Mouse (Mus musculus): ENCODE data around the gene Bod1l. TPM values are rescaled to one million over a fixed set of nuclear protein-coding genes. Genes with fewer than 3 reads are reported as not detected.
A peak's percentile ranks its signal among the peaks of the same experiment; 100 is the strongest.

Gene Bod1l
- polyA plus RNA-seq, 1 experiment from 2014 or later = 18.2 TPM

- no peak overlapping the region for H3K27ac ChIP-seq (ENCODE audit: low read depth, low read length)
- no peak overlapping the region for H3K4me2 ChIP-seq (ENCODE audit: low read length)
- no peaks in the 10 kb centered on the region for H3K27me3 ChIP-seq (replicated peaks; ENCODE audit: control insufficient read depth, insufficient read depth, low read length)
- H3K4me1 ChIP-seq (ENCODE audit: control insufficient read depth, insufficient read depth, low read length) = no peaks in the 10 kb centered on the region
- 92% methylated on average over 5 of the region's 5 CpGs for WGBS
- H3K36me3 ChIP-seq (ENCODE audit: control insufficient read depth, insufficient read depth, low read length) = peaks cover 20% of the 10 kb centered on the region
- ATAC-seq (0 out of 2 replicates have a peak, but pooled peaks have one; percentile 20), DNase-seq (ENCODE audit: low spot score) (no peak)
- H3K9me3 ChIP-seq (replicated peaks; ENCODE audit: control insufficient read depth, low read length) = no peaks in the 10 kb centered on the region
- no peak overlapping the region for H3K9ac ChIP-seq (ENCODE audit: low read length)
- H3K4me3 ChIP-seq (ENCODE audit: low read depth, low read length) = no peak overlapping the region
Measured at GRCm38 (mm10) chr5:41781890-41782289, 62.2 kb downstream of the Bod1l start.

- Histone ChIP-seq H3K36me3 (ENCODE audit: control insufficient read depth, insufficient read depth, low read length) (peaks cover 1% of the 10 kb centered on the region; the same call in 1 of the 2 replicates), H3K4me1 (ENCODE audit: control insufficient read depth, insufficient read depth, low read length) (no peaks in the 10 kb centered on the region), H3K9me3 (replicated peaks; ENCODE audit: control insufficient read depth, low read length) (no peaks in the 10 kb centered on the region), H3K4me2 (ENCODE audit: low read length) (no peak overlapping the region), H3K27me3 (replicated peaks; ENCODE audit: control insufficient read depth, insufficient read depth, low read length) (no peaks in the 10 kb centered on the region), H3K27ac (ENCODE audit: low read depth, low read length) (no peak overlapping the region), H3K9ac (ENCODE audit: low read length) (no peak overlapping the region), H3K4me3 (ENCODE audit: low read depth, low read length) (no peak overlapping the region)
- no peak for ATAC-seq
- 86% methylated on average over 3 of the region's 3 CpGs for WGBS
- DNase-seq (ENCODE audit: low spot score) = no peak
Measured at GRCm38 (mm10) chr5:41780026-41780425, 64.1 kb downstream of the Bod1l start.

GRCm38 (mm10) chr5:41775728-41776127, 68.4 kb downstream of the Bod1l start:
- Histone ChIP-seq H3K27me3 (replicated peaks; ENCODE audit: control insufficient read depth, insufficient read depth, low read length) (no peaks in the 10 kb centered on the region), H3K9ac (ENCODE audit: low read length) (no peak overlapping the region), H3K27ac (ENCODE audit: low read depth, low read length) (no peak overlapping the region), H3K9me3 (replicated peaks; ENCODE audit: control insufficient read depth, low read length) (no peaks in the 10 kb centered on the region), H3K36me3 (ENCODE audit: control insufficient read depth, insufficient read depth, low read length) (no peaks in the 10 kb centered on the region), H3K4me1 (ENCODE audit: control insufficient read depth, insufficient read depth, low read length) (no peaks in the 10 kb centered on the region), H3K4me2 (ENCODE audit: low read length) (no peak overlapping the region), H3K4me3 (ENCODE audit: low read depth, low read length) (no peak overlapping the region)
- ATAC-seq = no peak
- no peak for DNase-seq (ENCODE audit: low spot score)
- 80% methylated on average over 6 of the region's 6 CpGs for WGBS

GRCm38 (mm10) chr5:41775273-41775672, 68.8 kb downstream of the Bod1l start:
- no peak for ATAC-seq
- no peak for DNase-seq (ENCODE audit: low spot score)
- no peaks in the 10 kb centered on the region for H3K4me1 ChIP-seq (ENCODE audit: control insufficient read depth, insufficient read depth, low read length)
- H3K9me3 ChIP-seq (replicated peaks; ENCODE audit: control insufficient read depth, low read length) = no peaks in the 10 kb centered on the region
- H3K27ac ChIP-seq (ENCODE audit: low read depth, low read length) = no peak overlapping the region
- no peak overlapping the region for H3K4me2 ChIP-seq (ENCODE audit: low read length)
- no peak overlapping the region for H3K4me3 ChIP-seq (ENCODE audit: low read depth, low read length)
- H3K9ac ChIP-seq (ENCODE audit: low read length) = no peak overlapping the region
- WGBS = 86% methylated on average over 3 of the region's 3 CpGs
- H3K27me3 ChIP-seq (replicated peaks; ENCODE audit: control insufficient read depth, insufficient read depth, low read length) = no peaks in the 10 kb centered on the region
- H3K36me3 ChIP-seq (ENCODE audit: control insufficient read depth, insufficient read depth, low read length) = no peaks in the 10 kb centered on the region

- peak overlapping the region; percentile 21 for H3K4me3 ChIP-seq (ENCODE audit: low read depth, low read length)
- peaks cover 47% of the 10 kb centered on the region for H3K27me3 ChIP-seq (replicated peaks; ENCODE audit: control insufficient read depth, insufficient read depth, low read length)
- no peak overlapping the region for H3K27ac ChIP-seq (ENCODE audit: low read depth, low read length)
- peak overlapping the region; percentile 44 for H3K4me2 ChIP-seq (ENCODE audit: low read length)
- WGBS = 5% methylated on average over 21 of the region's 21 CpGs
- DNase-seq (ENCODE audit: low spot score) (peak; percentile 94), ATAC-seq (peak; percentile 87)
- H3K4me1 ChIP-seq (ENCODE audit: control insufficient read depth, insufficient read depth, low read length) = peaks cover 9% of the 10 kb centered on the region
- H3K36me3 ChIP-seq (ENCODE audit: control insufficient read depth, insufficient read depth, low read length) = no peaks in the 10 kb centered on the region
- no peaks in the 10 kb centered on the region for H3K9me3 ChIP-seq (replicated peaks; ENCODE audit: control insufficient read depth, low read length)
- H3K9ac ChIP-seq (ENCODE audit: low read length) = peak overlapping the region; percentile 8; the same call in 1 of the 2 replicates
Measured at GRCm38 (mm10) chr5:41768382-41769040, 75.6 kb downstream of the Bod1l start.

- Histone ChIP-seq H3K4me1 (ENCODE audit: control insufficient read depth, insufficient read depth, low read length) (peaks cover 10% of the 10 kb centered on the region), H3K4me3 (ENCODE audit: low read depth, low read length) (peak overlapping the region; percentile 21), H3K9ac (ENCODE audit: low read length) (peak overlapping the region; percentile 8; the same call in 1 of the 2 replicates), H3K9me3 (replicated peaks; ENCODE audit: control insufficient read depth, low read length) (no peaks in the 10 kb centered on the region), H3K4me2 (ENCODE audit: low read length) (peak overlapping the region; percentile 44), H3K36me3 (ENCODE audit: control insufficient read depth, insufficient read depth, low read length) (no peaks in the 10 kb centered on the region), H3K27ac (ENCODE audit: low read depth, low read length) (no peak overlapping the region), H3K27me3 (replicated peaks; ENCODE audit: control insufficient read depth, insufficient read depth, low read length) (peaks cover 57% of the 10 kb centered on the region)
- 3% methylated on average over 33 of the region's 33 CpGs for WGBS
- ATAC-seq (no peak), DNase-seq (ENCODE audit: low spot score) (no peak)
Measured at GRCm38 (mm10) chr5:41767296-41768200, 76.6 kb downstream of the Bod1l start.

GRCm38 (mm10) chr5:41766406-41767010, 77.6 kb downstream of the Bod1l start:
- Histone ChIP-seq H3K4me3 (ENCODE audit: low read depth, low read length) (no peak overlapping the region), H3K4me1 (ENCODE audit: control insufficient read depth, insufficient read depth, low read length) (peaks cover 10% of the 10 kb centered on the region), H3K9ac (ENCODE audit: low read length) (no peak overlapping the region), H3K27ac (ENCODE audit: low read depth, low read length) (no peak overlapping the region), H3K4me2 (ENCODE audit: low read length) (no peak overlapping the region), H3K27me3 (replicated peaks; ENCODE audit: control insufficient read depth, insufficient read depth, low read length) (peaks cover 67% of the 10 kb centered on the region), H3K9me3 (replicated peaks; ENCODE audit: control insufficient read depth, low read length) (no peaks in the 10 kb centered on the region), H3K36me3 (ENCODE audit: control insufficient read depth, insufficient read depth, low read length) (no peaks in the 10 kb centered on the region)
- 3% methylated on average over 27 of the region's 27 CpGs for WGBS
- DNase-seq (ENCODE audit: low spot score) (no peak), ATAC-seq (no peak)

GRCm38 (mm10) chr5:41765626-41766405, 78.3 kb downstream of the Bod1l start:
- no peak for DNase-seq (ENCODE audit: low spot score)
- Histone ChIP-seq H3K27ac (ENCODE audit: low read depth, low read length) (no peak overlapping the region), H3K9me3 (replicated peaks; ENCODE audit: control insufficient read depth, low read length) (no peaks in the 10 kb centered on the region), H3K9ac (ENCODE audit: low read length) (no peak overlapping the region), H3K4me2 (ENCODE audit: low read length) (no peak overlapping the region), H3K4me3 (ENCODE audit: low read depth, low read length) (no peak overlapping the region), H3K4me1 (ENCODE audit: control insufficient read depth, insufficient read depth, low read length) (peaks cover 10% of the 10 kb centered on the region), H3K36me3 (ENCODE audit: control insufficient read depth, insufficient read depth, low read length) (no peaks in the 10 kb centered on the region), H3K27me3 (replicated peaks; ENCODE audit: control insufficient read depth, insufficient read depth, low read length) (peaks cover 74% of the 10 kb centered on the region)
- no peak for ATAC-seq
- 2% methylated on average over 14 of the region's 14 CpGs for WGBS

Measured in forebrain, embryonic 14.5 days (tissue).